Mouse (Mus musculus) WW6 (cell line): ENCODE results near the gene Myod1.

Experiments
- DNase-seq: peaks from one replicate; pipeline ENCODE4 v3.0.0-alpha.2; 2013; ENCODE audit warnings: low read depth, low spot score

Myod1 gene

DNA sequence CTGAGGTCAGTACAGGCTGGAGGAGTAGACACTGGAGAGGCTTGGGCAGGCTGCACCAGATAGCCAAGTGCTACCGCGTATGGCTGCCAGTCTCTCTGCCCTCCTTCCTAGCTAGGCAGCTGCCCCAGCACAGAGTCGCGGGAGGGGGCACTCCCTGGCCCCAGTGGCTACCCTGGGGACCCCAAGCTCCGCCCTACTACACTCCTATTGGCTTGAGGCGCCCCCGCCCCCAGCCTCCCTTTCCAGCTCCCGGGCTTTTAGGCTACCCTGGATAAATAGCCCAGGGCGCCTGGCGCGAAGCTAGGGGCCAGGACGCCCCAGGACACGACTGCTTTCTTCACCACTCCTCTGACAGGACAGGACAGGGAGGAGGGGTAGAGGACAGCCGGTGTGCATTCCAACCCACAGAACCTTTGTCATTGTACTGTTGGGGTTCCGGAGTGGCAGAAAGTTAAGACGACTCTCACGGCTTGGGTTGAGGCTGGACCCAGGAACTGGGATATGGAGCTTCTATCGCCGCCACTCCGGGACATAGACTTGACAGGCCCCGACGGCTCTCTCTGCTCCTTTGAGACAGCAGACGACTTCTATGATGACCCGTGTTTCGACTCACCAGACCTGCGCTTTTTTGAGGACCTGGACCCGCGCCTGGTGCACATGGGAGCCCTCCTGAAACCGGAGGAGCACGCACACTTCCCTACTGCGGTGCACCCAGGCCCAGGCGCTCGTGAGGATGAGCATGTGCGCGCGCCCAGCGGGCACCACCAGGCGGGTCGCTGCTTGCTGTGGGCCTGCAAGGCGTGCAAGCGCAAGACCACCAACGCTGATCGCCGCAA, at the start of gene Myod1:
Gene Myod1, plus strand, starts transcription at position 303 of the 836 bp plus-strand sequence.
- no peak for DNase-seq

DNA sequence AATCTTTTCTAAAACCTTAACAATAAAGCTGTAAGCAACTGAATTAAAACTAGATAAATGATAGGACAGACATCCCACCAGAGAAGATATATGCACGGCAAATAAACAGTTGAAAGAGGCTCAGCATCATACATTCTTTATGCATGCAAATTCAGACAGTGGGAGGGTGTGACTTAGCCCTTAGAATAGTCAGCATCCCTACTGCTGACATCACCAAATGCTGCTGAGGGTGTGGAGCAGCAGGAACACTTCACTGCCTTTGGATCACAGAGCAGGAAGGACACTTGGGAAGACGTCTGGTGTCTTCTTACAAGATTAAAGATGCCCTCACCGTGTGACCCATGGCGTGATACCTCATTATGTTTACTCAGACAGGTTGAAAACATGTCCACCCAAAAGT, 48.4 kb upstream of the Myod1 start:
- DNase-seq = no peak

DNA sequence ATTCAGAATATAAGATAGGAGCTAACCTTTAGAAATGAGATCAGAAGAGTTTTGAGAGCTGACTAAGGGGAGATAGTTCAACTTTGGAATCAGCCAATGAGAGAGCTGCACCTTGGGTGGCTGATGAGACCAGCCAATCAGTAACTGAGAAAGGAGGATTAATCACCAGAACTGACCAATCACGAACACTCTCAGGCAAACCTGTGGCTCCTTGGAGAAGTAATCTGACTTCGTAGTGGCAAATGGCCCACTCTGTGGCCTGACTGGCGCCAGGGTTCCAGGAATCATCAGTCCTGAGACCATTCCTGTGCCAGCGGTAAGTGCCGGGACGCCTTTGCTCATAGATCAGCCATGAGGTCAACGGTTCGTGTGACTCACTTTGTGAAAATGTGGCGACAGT, 38.9 kb upstream of the Myod1 start:
- no peak for DNase-seq

DNA sequence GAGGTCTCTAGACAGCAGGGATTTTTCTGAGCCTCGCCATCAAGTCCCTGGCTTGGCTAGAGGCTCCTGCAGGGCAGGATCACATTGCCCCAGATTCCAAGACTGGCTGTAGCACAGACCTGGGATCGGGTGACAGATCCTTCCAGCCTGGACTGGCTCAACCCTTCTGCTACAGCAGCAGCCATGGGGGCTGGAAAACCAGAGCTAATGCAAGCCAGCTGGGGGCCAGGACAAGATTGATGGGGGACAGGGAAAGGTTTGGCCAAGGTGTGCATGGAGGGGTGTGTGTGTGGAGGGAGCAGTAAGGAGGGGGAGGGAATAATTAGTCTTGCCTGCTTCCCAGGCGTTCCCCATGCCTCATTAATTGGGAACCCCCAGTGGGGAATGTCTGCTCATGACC, 36.5 kb upstream of the Myod1 start:
- no peak for DNase-seq

DNA sequence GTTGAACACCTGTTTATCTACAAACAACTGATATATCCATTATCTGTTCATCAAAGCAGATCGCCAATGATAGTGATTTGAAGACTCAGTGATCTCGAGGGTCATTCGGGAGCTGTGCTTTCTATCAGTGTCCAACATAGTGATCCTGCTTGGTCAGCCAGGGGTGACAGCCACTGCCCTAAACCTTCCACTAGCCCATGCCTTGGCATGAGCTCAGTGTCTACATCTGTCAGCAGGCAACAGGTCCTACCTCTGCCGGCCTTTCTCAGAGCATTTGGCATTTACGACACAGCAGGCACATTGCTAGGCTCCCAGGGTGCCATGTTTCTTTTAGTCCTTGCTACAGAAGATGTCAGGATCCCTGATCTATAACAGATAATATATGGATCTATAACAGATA, 36.0 kb upstream of the Myod1 start:
- no peak for DNase-seq

DNA sequence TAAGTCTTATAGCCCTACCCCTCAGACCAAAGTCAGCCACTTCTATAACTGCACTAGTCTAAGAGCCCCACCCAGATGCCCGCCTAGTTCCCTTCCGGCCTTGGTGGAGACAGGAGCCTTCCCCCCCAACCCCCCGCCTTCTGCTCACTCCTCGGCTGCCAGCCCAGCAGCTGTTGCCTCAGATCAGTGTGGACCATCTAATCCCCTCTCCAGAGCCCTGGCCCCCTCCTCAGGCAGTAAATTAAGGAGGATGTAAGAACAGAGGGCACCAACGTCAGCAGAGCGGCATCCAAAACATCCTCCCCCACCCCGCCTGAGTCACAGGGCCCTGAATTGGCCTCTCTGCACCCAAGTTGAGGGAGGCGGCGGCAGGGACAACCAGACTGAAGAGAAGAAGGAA, 34.8 kb upstream of the Myod1 start:
- no peak for DNase-seq

DNA sequence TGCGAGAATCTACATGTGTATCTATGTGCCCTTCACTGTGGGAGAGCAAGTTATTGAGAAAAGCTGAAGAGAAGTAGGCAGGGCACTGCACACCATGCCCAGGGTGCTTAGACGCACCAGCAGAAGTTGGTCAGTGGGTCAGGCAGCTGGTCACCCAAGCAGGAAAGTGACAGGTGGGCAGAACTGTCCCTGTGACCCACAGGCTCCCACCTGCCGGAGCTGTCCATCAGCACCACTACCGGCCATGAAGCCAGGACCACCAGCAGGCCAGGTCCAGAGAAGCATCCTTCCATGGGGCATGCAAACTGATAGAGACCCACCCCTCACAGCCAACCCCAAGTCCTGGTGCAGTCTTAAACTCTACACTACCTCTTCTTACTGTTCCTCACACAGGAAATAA, 28.6 kb upstream of the Myod1 start:
- no peak for DNase-seq

DNA sequence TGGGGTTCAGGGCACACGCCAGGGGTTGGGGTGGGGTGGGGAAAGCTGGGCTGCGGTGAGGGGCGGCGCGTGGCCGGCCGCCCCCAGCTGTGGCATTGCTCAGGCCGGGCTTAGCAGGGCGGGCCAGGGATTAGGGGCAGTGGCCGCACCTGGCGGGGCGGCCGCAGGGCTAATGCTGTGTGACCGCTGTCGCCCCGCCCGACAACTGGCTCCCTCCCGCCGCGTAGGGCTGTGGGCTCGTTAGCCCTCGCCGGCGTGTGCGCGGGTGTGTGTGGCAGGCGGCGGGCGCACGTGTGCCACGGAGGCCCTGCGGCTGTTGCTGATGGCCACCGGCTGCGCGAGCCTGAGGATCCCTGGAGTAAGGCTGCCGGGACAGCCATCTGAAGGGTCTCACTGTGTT, 27.5 kb upstream of the Myod1 start:
- no peak for DNase-seq

DNA sequence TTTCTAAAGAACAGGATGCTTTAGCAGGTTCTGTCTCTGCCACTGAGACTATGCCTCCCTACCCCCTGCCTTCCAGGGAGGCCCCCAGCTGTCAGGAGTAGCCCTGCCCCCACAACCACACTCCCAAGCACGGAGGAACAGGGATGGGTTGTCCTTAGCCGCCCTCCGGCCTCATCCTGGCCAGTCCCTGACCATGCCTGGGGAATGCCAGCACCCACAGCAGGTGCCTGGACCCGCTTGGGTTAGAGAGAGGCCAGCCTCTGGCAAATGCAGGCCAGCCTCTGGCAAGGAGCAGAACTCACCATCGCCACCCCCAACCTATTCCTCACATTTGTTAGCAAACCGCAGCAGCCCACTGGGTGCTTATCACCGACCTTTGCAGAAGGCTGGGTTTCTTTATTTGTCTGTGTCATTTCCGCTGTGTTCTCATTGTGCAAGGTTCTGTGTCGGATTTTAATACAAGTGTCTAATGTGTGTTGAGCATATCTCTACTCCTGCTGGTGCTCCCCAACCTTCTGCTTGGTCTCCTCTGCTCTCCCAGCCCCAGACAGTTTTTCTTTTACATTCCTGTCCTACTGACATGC, 26.1 kb upstream of the Myod1 start:
- DNase-seq = no peak

DNA sequence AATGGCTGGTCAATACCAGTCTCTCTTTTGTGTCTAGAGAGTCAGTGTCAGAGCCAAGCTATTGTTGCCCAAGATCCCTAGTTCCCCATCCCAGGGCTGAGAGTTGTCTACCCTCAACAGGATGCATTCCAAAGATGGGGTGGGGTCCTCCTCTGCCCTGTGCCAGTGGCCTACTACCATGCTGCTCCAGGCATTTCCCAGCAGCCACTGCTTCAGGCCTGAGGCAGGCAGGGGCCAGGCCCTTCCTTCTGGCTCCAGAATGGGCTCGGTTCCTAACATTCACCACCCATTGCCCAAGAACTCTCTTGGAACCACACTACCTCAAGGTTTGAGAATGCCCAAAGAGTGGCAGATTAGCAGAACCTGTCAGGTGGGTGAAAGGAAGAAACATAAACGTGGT, 23.5 kb upstream of the Myod1 start:
- no peak for DNase-seq

DNA sequence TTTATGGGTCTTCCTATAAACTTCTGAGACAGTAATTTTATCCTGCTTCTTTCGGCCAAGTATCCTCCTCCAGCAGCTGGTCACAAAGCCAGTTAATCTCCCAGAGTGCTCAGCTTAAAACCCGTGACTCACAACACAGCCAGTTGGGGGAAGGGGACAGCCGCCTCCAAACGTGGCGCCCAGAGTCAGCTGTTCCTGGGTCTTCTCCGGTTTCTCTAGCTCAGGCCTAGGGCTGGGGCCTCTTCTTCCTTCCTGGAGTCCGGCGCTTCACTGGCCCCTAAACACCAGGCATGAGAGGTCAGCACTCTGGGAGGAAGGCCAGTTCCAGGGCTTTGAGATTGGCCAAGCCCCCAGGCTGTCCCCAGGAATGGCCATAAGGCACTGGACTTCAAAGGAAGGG, 23.1 kb upstream of the Myod1 start:
- no peak for DNase-seq

DNA sequence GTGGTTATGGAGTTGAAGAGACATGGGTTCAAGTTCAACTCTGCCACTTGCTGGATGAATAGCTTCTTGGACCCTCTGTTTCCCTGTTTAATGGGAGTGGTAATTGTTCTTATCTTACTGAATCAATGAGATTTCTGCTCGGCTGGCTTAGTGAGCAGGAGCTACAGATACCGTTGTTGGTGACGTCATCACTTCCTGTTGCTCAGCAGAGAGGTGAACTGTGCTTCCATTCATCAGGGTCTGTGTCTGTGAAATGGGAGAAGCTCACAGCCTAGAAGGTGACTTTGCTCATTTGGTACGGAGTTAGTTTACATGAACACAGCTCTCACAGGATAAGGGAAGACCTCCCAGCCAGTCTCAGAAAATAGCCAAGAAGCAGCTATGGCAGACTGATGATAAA, 22.4 kb upstream of the Myod1 start:
- no peak for DNase-seq

DNA sequence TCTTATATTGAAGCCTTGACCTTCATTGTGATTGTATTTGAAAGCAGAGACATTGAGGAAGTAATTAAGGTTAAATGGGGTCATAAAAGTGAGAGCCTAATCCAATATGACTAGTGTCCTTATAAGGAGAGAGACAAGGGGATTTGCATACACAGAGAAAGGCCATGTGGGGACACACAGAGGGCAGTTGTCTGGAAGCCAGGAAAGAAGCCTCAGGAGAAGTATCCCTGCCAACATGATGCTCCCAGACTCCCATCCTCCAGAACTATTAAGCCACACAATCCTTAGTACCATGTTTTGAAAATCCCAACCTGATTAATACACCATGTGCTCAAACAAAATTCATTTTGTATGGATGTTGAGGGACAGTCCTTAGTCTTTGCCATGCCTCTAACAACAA, 14.5 kb upstream of the Myod1 start:
- no peak for DNase-seq

DNA sequence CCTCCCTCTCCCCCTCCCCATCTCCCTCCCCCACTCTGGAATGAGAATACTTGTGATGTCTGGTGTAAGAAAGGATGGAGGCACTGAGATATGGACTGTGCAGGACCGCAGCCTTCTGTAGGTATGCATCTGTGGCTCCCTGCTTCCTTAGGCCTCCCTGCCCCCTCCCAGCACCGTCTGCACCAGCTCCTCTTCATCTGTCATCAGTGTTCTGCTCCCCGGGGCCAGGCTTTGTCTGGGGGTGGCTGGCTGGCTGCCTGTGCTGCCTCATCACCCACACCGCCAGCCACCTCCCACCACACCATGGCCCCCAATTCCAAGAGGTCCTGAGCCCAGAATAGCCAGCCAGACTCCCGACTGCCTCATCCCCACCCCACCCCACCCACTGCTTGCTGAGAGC, 12.1 kb upstream of the Myod1 start:
- no peak for DNase-seq

DNA sequence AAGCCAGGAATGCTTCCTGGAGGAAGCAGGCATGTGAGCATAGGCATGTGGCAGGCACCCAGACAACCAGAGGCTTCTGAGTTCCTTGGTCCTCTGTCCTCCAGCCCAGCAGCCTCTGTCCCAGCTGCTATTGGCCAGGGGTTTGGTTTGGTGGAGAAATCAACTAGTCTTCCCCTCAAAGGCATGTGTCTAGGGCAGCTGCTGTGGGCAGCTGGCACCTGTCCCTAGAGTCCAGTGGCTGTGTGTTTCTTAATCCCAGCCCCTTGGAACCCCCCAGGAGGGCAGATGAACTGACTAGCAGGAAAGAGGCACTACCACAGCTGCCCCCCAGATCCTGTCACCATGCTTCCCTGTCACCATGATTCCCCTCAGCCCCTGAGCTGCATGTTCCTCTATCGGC, 10.5 kb upstream of the Myod1 start:
- DNase-seq = no peak

DNA sequence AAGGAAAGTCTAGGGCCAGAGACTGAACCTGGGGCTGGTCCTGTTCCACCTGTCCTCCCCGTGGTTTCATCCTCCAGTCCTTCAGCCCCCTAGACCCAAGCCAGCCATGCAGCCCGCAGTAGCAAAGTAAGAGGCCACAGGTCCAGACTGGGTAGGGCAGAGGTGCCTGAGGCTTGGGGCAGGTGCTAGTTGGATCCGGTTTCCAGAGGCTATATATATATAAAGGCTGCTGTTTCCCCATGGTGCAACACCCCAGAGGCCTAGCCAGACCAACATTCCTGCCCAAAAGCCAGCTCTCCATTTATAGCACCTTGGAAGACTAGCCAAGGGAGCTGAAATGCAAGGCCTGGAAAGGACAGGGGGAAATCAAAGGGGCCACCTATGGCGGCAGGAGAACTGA, 5.2 kb upstream of the Myod1 start:
- DNase-seq = no peak

DNA sequence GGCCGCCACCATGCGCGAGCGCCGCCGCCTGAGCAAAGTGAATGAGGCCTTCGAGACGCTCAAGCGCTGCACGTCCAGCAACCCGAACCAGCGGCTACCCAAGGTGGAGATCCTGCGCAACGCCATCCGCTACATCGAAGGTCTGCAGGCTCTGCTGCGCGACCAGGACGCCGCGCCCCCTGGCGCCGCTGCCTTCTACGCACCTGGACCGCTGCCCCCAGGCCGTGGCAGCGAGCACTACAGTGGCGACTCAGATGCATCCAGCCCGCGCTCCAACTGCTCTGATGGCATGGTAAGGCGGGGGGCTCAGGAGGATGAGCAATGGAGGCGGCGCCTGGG, 703 bp downstream of the Myod1 start:
- peak; percentile 40 for DNase-seq

DNA sequence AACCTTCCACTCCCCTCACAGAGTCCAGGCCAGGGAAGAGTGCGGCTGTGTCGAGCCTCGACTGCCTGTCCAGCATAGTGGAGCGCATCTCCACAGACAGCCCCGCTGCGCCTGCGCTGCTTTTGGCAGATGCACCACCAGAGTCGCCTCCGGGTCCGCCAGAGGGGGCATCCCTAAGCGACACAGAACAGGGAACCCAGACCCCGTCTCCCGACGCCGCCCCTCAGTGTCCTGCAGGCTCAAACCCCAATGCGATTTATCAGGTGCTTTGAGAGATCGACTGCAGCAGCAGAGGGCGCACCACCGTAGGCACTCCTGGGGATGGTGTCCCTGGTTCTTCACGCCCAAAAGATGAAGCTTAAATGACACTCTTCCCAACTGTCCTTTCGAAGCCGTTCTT, 1.8 kb downstream of the Myod1 start:
- DNase-seq = no peak

DNA sequence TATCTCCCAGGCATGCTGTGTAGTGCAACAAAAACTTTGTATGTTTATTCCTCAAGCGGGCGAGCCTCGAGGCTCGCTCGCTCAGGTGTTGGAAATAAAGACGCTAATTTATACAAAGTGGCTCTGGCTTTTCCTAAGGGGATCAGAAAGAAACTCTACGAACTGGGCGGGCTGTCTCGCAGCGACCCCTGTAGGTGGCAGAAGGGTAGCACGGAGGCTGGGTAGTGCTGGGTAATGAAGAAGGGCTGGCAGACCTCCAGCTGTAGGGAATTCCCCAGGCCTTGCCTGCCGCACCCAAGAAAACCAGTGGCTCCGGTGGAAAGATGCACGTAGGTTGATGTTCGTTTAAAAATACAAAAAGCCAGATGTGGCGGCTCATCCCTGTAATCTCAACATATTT, 2.7 kb downstream of the Myod1 start:
- DNase-seq = no peak

DNA sequence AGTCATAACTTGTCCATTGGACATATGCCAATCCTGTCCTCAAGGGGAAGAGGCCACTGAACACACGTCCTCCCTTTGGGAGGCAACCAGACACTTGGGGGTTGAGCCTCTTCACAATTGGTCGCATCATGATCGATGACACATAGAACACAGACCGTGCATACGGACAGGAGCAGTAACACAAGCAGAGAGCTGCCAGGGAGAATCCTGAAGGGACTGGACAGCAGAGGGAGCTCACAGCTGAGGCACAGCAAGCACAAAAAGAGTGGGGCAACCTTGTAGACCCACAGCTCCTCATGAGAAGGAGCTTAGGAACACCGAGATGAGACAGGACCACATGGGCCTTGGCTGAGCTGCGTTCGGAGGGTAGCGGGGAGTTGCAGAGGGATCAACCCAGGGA, 4.4 kb downstream of the Myod1 start:
- no peak for DNase-seq

DNA sequence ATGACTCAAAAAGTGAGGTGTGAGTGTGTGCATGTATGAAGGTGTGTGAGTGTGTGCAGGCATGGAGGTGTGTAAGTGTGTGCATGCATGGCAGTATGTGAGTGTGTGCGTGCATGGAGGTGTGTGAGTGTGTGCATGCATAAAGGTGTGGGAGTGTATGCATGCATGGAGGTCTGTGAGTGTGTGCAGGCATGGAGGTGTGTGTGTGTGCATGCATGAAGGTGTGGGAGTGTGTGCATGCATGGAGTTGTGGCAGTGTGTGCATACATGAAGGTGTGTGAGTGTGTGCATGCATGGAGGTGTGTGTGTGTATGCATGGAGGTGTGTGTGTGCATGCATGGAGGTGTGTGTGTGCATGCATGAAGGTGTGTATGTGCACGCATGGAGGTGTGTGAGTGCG, 11.2 kb downstream of the Myod1 start:
- no peak for DNase-seq

DNA sequence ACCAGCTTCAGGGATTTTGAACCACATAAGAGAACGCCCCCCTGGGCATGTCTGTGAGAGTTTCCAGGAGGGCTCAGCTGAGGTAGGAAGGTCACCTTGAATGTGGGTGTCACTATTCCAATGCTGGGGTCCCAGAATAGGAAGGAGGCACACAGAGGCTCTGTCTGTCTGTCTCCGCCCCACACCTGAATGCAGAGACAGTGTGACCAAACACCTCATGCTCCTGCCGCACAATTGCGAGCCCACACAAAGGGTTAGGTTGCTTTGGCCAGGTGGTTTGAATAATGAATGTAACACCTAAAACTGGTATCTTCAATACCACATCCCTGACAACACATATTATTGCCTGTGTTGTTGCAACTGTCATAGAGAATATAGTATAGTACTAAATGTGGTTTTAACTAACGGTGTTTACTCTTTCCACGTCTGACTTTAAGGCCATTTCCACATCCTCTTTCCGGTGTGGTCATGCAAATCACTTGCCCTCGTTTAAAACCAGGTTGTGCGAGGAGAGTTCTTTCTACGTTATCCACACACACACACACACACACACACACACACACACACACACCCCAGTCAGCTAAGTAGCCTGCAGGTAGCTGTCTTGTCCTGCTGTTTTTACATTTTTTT, 13.3 kb downstream of the Myod1 start:
- DNase-seq = no peak

DNA sequence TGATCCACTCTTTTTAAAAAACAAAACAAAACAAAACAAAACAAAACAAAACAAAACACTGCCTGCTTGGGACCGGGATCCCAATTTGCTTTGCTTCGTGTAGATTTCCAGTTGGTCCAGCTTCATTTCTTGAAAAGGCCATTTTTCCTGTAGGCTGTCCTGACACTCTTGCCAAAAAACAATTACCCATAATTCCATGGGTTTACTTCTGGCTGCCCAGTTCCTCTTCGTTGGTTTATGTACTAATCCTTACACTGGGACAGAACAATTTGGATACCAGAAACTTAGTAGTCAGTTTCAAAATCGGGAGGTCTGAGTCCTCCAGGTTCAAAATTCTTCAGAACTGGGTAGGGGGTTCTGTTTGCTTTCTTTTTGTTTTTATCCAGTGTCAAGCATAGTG, 14.0 kb downstream of the Myod1 start:
- DNase-seq = no peak
